Mouse (Mus musculus): ENCODE data around the gene Gm44579.

- TF ChIP-seq POLR2A (IDR thresholded peaks at IDR 0.05; ENCODE audit: extremely low read depth, insufficient read depth, low read length): no peak
- TF ChIP-seq CTCF (IDR thresholded peaks at IDR 0.05; ENCODE audit: low read depth, low read length): peak; percentile 52
These were observed 67.2 kb downstream of the Gm44579 start for GRCm38 (mm10) chr15:98153625-98154024.

Measured in liver, adult 2 months (tissue).